Mouse (Mus musculus) brown adipose tissue, adult 24 weeks (tissue): ENCODE measurements around the gene Abhd16a. TPM values are rescaled to one million over a fixed set of nuclear protein-coding genes. Genes with fewer than 3 reads are reported as not detected.
A peak's percentile ranks its signal among the peaks of the same experiment; 100 is the strongest.

Source experiments
- H3K27ac ChIP-seq: fragments of 200-500 bp; replicated peaks from 2 replicates; pipeline ENCODE4 v1.5.1; 2012; ENCODE audit warnings: low read depth, mild to moderate bottlenecking, low read length
- H3K4me1 ChIP-seq: fragments of 200-500 bp; 2 replicates; pipeline ENCODE4 v1.6.1; 2012; ENCODE audit warnings: low read length, mixed read lengths; ENCODE audit not compliant: control insufficient read depth, insufficient read depth, insufficient read length
- H3K4me3 ChIP-seq: fragments of 200-500 bp; 2 replicates; pipeline ENCODE4 v1.5.1; 2012; ENCODE audit warnings: low read depth, mild to moderate bottlenecking, low read length, moderate library complexity; ENCODE audit not compliant: insufficient read depth
- polyA plus RNA-seq: library from polyadenylated mRNA; stranded (reverse); fragments of >200 nt; gene quantifications from 2 replicates; pipeline ENCODE4 v1.2.4, GENCODE M21; 2012; ENCODE audit not compliant: missing spikeins, insufficient read depth, insufficient read length

Abhd16a gene
- polyA plus RNA-seq, 1 experiment, result 44.8 TPM

DNA sequence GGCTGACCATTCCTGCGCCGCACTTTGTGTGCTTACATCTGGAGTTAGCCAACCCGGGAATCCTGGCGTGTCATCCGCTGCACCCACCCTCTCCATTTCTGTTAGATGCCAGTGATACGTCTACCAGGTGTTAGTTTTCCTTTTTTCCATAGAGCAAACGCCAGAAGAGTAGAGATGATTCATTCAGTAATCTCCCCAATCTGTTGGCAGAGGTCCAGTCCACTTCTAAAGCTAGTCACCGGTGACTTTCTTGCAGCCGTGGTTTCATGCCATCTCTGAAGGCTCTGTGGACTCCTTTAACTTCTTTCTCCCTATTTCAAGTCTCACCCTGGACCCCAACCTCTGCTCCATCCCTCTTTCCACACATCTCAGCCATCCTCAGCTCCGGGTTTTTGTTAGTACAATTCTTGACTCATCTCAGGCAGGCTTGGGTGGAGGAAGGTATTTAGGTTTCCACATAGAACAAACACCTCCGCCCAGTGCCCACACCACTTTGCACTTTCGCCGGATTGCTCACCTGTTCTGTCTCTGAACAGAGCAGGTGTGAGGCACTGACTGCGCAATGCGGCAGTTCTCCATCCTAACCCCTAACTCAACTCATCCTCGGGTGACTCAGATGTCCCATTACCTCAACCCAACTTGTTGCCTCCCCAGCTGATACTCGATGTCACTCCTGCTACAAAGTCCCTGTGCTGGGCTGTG is 20.7 kb upstream of the Abhd16a start:
- Histone ChIP-seq H3K4me1 (no peaks in the 10 kb centered on the region), H3K27ac (no peak overlapping the region), H3K4me3 (no peak overlapping the region)

DNA sequence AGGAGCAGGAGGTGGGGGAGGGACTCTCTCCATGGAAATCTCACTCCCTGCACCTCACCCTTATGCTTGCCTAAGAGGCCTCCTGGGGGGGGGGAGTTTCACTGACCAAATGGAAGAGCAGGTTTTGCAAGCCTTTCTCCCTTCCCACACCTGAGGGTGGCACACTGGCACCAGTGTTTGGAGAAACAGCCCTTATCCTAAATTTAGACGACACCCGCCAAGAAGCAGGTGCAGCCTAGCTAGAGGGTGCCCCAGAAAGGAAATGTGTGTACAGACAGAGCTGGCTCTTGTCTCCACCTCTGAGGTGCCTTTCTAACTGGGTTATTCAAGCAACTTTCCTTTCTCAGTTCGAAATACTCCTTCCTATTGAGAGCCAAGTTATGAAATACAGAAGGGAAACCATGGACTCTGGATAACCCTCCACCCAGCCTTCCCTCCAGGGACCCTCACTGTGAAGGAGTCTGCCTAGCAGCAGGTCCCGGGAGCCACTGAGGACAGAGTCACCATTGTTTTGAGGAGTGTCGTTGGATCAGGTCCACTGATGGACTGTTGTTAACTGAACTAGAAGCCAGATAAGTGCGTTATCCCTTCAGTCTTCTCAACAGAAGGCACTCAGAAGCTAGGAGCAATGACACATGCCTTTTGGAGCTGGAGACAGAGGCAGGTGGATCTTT is 18.4 kb upstream of the Abhd16a start:
- no peak overlapping the region for H3K4me3 ChIP-seq
- H3K27ac ChIP-seq, result no peak overlapping the region
- H3K4me1 ChIP-seq, result no peaks in the 10 kb centered on the region

DNA sequence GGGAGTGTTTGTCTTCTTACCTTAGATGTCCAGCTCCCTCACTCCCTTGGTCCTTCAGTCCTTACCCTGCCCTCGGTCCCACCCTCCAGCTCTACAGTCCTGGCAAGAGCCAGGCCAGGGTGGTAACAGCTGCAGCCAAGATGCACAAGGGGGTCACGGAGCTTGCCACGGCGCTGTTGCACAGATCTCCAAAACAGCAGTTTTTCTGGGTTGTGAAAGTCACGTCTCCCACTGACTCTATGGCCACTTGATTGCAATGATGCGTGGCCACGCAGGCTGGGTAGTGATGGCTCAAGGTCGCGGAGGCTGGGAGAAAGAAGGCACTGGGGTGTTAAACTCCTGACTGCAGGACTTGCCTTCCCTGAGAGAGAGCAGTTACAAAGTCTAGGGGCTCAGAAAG is 17.6 kb upstream of the Abhd16a start:
- Histone ChIP-seq H3K4me1 (no peaks in the 10 kb centered on the region), H3K27ac (no peak overlapping the region), H3K4me3 (no peak overlapping the region)

DNA sequence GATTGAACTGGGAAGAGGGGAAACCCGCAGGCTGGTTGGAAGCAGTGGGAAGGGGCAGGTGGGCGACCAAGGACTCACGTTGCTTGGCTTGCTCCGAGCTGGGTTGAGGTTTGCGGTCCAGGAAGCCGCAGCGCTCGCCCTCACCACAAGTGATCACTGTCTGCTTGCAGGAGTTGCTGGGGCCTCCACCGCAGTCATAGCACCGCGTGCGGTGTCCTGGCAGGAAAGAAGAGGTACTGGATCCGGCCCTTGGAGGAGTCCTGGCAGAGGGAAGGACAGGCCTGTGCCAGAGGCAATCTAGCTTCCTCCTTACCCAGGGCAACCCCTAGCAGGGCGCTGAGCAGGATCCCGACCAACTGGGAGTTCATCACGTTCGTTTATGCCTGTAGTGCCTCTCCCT is 15.0 kb upstream of the Abhd16a start:
- H3K4me3 ChIP-seq, result no peak overlapping the region
- no peaks in the 10 kb centered on the region for H3K4me1 ChIP-seq
- no peak overlapping the region for H3K27ac ChIP-seq

DNA sequence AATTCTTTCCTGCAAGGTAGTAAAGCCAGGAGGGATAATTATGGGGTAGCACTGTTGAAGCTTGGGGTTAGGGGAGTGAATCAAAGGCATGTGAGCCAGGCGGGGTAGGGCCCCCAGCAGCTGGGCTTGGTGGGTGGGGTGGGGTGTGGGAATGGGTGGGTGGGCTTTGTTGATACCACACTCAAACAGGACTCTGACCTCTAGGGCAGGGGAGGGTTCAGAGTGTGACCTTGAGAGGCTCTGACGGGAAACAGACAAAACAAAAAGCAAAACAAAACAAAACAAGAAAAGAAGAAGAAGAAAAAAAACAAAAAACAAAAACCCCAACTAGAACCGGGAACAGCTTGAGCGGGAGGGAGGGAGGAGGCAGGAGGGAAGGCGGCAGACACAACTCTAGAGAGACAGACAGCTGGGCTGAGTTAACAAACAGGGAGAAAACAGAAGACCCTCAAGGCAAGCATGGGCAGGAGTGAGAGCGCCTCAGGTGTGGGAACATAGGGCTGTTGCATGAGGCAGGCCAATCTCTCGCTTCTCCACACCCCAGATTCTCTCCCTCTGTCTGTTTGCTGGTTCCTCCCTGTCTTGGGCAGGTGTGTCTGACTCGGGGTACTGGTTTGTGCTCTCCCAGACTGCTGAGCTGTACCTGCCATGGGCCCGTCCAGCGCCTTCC is 12.4 kb upstream of the Abhd16a start, which contains the start of gene Ly6g6e:
Gene Ly6g6e (plus strand): TSS at position 396 of the 670 bp plus-strand sequence.
- H3K4me3 ChIP-seq, result peak within 1 kb of the TSS; percentile 63
- no peaks in the 10 kb centered on the region for H3K4me1 ChIP-seq
- peak within 1 kb of the TSS; percentile 40 for H3K27ac ChIP-seq

DNA sequence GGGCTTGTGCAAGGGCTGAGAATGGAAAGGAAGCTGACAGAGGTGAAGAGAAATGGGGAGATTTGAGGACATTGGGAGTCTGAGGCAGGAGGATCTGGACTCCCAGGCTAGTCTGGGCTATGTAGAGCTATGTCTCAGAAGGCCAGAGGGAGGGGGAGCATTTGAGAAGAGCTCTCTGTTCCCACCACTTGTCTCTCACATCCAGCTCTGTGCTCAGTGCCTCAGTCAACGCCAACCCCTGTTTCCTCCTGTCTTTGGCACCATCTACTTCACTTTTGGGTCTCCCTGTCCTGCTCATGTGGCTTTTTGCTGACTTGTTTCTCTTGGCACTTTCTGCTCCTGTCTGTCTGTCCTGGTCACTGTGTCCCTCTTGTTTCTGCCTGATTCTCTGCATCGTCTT is 11.8 kb upstream of the Abhd16a start:
- Histone ChIP-seq H3K4me3 (peak overlapping the region; percentile 63), H3K27ac (peak overlapping the region; percentile 40), H3K4me1 (no peaks in the 10 kb centered on the region)

DNA sequence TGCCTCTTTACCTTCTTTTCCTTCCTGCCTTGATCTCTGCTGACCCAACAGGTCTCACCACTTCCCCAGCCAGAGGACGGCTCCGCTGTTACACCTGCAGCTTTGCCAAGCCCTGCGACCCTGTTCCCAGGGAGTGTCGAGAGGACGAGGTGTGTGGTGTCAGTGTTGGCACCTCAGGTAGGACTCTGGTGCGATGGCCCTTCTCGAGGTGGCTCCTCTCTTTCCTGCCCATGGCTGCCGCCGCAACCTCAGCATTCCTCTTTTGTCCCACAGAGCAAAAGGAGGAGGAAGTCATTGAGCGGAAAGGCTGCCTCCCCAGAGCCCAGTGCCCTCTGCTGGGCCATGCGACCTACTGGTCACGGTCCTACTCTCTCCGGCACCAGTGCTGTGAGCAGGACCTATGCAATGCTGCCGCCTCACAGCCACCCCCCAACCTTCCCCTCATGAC is 11.3 kb upstream of the Abhd16a start, which contains the start of gene Ly6g6d:
Gene Ly6g6d (minus strand): TSS at position 280 of the 448 bp plus-strand sequence.
- Histone ChIP-seq H3K27ac (peak within 1 kb of the TSS; percentile 40), H3K4me3 (peak within 1 kb of the TSS; percentile 63), H3K4me1 (no peaks in the 10 kb centered on the region)

DNA sequence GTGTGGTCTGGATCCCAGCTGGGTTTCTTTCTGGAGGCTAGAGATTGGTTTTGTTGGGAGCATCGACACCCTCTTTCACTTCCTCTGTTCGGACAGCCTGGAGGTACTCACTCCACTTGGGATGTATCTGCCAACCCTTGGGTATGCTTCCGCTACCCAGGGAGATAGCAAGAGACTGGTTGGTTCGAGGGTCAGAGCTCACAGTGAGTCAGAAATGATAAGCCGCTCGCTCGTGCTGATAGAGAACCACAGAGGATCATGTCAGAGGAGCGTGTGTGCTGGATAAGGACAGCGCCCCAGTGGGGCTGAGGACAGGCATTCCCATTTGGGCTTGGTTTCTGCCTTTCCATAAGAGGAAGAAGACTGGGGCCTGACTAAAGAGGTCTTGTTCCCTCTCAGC is 9.3 kb upstream of the Abhd16a start:
- Histone ChIP-seq H3K4me3 (no peak overlapping the region), H3K4me1 (no peaks in the 10 kb centered on the region), H3K27ac (no peak overlapping the region)

DNA sequence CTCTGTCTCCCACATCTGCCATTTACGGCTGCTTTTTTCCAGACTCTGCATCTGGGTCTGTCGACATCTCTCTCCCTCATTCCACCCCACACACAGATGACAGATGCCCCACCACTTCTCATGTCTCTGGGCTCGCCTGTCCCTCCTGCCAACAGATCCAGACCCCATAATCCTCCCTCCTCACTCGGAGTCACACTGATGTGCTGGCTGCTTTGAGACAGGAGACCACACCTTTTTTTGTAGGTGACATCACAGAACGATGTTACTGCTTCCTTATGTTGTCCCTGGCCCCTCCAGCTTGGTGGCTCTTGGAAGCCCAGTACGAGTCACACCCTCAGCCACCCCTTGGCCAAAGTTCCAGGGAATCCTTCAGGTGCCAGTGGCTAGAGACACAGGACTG is 8.8 kb upstream of the Abhd16a start:
- Histone ChIP-seq H3K4me3 (no peak overlapping the region), H3K27ac (no peak overlapping the region), H3K4me1 (no peaks in the 10 kb centered on the region)

DNA sequence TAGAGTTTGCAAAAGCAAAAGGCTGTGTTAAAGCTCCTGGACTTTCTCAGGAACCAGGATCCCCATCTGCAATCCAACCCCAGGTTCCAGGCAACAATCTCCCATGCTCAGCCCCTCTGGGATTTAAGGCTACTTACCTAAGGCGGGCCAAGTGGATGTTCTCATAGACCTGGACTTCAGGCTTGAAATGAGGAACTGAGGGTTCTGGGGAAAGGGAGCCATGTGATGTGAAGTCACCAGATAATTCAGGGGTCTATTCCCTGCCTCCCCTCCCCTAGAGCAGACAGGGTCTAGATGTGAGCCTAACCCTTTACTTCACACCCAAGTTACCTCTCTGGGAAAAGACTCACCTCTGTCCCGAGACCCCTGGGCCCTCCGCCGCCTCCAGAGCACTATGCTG is 8.4 kb upstream of the Abhd16a start:
- Histone ChIP-seq H3K27ac (no peak overlapping the region), H3K4me1 (no peaks in the 10 kb centered on the region), H3K4me3 (no peak overlapping the region)

DNA sequence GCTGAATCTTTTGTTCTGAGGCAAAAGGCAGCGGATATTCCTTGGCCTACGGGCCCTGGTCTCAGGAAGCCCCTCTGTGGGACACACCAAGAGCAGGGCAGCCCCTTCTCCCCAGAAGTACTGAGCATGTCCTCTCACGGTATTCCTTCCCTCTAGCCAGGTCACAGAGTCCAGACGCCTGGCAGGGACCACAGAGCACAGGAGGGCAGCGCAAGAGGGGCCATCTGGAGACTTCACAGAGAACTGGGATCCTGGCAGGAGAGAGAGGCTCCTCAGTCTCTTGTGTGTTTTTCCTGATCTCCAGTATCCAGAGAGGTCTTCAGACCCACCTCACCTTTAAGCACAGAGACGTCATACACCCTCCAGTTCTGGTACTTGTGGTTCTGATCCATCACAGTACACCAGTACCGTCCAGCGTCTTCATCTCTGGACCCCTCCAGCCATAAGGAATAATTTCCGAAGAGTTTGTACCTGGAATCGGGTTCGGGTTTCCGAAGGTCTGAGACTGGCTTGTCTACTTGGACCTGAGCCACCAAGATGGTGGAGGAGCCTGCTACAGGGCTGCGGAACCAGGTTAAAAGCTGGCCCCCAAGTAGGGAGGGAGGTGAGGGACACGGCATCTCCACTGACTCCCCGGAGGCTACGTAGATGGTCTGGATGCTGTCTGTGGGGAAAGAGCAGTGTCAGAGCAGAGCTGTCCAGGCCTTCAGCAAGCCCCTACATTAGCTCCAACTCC is 6.1 kb upstream of the Abhd16a start:
- H3K4me1 ChIP-seq, result no peaks in the 10 kb centered on the region
- no peak overlapping the region for H3K4me3 ChIP-seq
- H3K27ac ChIP-seq, result no peak overlapping the region

DNA sequence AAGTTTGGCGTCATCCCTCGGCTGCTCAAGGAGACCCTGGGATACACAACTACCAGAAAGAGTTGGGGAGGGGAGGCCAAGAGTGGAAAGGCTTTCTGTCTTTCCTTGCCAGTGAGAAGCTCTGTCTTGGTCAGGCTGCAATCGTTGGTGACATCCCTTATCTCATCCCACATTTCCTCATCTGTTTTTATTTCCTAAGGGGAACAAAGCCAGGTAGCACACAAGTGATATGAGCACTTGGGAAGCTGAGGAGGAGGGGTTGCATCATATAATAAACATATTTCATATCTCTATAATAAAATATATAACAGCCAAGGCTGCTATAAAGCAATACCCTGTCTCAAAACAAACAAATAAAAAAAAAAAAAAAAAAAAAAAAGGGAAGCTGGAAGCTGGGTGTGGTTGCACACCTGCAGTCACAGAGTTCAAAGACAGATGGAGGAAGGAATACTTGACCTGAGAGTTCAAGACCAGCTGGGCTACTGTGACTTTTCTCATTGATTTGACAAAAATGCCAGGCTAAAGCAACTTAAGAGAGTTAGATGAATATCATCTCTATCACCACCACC is 5.0 kb upstream of the Abhd16a start:
- no peak overlapping the region for H3K4me3 ChIP-seq
- no peaks in the 10 kb centered on the region for H3K4me1 ChIP-seq
- H3K27ac ChIP-seq, result no peak overlapping the region

DNA sequence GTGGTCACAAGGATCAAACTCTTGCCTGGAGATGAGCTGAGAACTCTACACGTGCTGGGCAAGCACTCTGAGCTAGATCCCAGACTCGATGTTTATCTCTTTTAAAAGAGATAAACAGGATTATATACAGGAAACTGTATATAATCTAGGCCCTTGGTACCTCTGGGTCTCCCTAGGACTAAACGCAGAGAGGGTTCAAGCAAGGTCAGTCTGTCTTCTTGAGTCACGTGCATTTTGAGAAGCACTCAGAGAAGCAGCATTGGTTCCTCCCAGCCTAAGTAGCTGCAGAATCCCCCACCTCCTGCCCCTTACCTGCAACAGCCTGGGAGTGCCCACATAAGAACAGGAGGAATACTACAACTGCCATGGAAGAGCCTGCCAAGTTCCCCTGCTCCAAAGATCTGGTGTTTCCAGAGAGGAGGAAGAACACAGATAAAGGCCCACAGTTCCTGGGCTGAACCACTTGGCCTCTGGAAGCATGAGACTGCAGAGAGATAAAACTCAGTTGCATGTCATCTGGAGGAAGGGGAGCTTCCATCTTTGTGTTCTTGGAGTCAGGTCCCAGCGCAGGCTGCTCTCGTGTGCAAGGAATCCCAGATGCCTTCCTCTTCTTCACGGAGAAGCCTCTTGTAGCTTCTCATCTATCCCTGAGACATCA is 3.7 kb upstream of the Abhd16a start, which contains the start of gene Ly6g6f:
Gene Ly6g6f (minus strand): TSS at position 403 of the 658 bp plus-strand sequence.
- Histone ChIP-seq H3K27ac (no peak within 1 kb of the TSS), H3K4me3 (no peak within 1 kb of the TSS), H3K4me1 (no peaks in the 10 kb centered on the region; the same call in 1 of the 2 replicates)

DNA sequence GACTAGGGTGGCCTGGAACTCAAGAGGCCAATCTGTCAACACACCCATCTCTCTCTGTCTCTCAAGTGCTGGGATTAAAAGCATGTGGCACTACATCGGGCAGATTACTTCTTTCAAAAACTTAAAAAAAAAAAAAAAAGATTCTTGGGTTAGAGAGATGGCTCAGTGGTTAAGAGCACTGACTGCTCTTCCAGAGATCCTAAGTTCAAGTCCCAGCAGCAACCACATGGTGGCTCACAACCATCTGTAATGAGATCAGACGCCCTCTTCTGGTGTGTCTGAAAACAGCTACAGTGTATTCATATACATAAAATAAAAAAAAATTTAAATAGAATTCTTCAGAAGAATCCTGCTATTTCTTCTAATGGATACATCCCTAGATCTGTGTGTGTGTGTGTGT is 912 bp upstream of the Abhd16a start:
- H3K4me1 ChIP-seq, result no peaks in the 10 kb centered on the region; the same call in 1 of the 2 replicates
- H3K27ac ChIP-seq, result no peak overlapping the region
- H3K4me3 ChIP-seq, result no peak overlapping the region
